Mouse (Mus musculus) small intestine, adult 2 months (tissue): ENCODE results near the gene Sema4f. TPM values are rescaled to one million over a fixed set of nuclear protein-coding genes. Genes with fewer than 3 reads are reported as not detected.

Source experiments
- H3K27ac ChIP-seq: fragments of 200-500 bp; 2 replicates; pipeline ENCODE4 v1.5.1; 2012; ENCODE audit warnings: low read depth, low read length, control low read depth, inconsistent platforms; ENCODE audit not compliant: insufficient read depth
- H3K27me3 ChIP-seq: fragments of 200-500 bp; 2 replicates; pipeline ENCODE4 v1.6.1; 2012; ENCODE audit warnings: mild to moderate bottlenecking, moderate library complexity, low read length, inconsistent platforms; ENCODE audit not compliant: control insufficient read depth, insufficient read depth
- H3K36me3 ChIP-seq: fragments of 200-500 bp; 2 replicates; pipeline ENCODE4 v1.6.1; 2012; ENCODE audit warnings: mild to moderate bottlenecking, low read length, control low read depth, inconsistent platforms; ENCODE audit not compliant: control insufficient read depth, insufficient read depth
- H3K4me1 ChIP-seq: fragments of 200-500 bp; 2 replicates; pipeline ENCODE4 v1.6.1; 2012; ENCODE audit warnings: low read length, inconsistent platforms, mixed read lengths; ENCODE audit not compliant: control insufficient read depth, insufficient read depth, insufficient read length
- H3K4me3 ChIP-seq: fragments of 200-500 bp; 2 replicates; pipeline ENCODE4 v1.5.1; 2012; ENCODE audit warnings: low read depth, mild to moderate bottlenecking, control low read depth, inconsistent platforms, low read length, moderate library complexity
- CTCF ChIP-seq: fragments of 200-500 bp; IDR thresholded peaks from 2 replicates; pipeline ENCODE4 v1.5.1; 2012; ENCODE audit warnings: low read depth, mild to moderate bottlenecking, control low read depth, inconsistent platforms, low read length, moderate library complexity, mixed read lengths; ENCODE audit not compliant: insufficient replicate concordance, insufficient read length; ENCODE audit errors: extremely low read depth
- POLR2A ChIP-seq: fragments of 200-500 bp; IDR thresholded peaks from 2 replicates; pipeline ENCODE4 v1.6.1; 2012; ENCODE audit warnings: low read depth, mild to moderate bottlenecking, control low read depth, inconsistent platforms, low read length, moderate library complexity
- WGBS: fragments of 180-500 bp; shearing (Covaris S2); methylation state at CpG from one replicate; pipeline ENCODE4 v1.1.7; 2018; 5-methylcytosine and 5-hydroxymethylcytosine counted together
- polyA plus RNA-seq: library from polyadenylated mRNA; depleted of rRNA; stranded (reverse); fragments of >200 nt; gene quantifications from 2 replicates; pipeline ENCODE4 v1.2.3, GENCODE M21; 2012

The Sema4f gene
- polyA plus RNA-seq, 1 experiment, result 0.29 TPM

GRCm38 (mm10) chr6:82946651-82947050 lies 7.1 kb upstream of the Sema4f start, which contains the start of gene M1ap:
Gene M1ap (plus strand): TSS chr6:82946902.
- H3K4me3 ChIP-seq, result no peak within 1 kb of the TSS
- WGBS, result 73% methylated on average over 14 of the region's 14 CpGs
- TF ChIP-seq POLR2A, result no peak
- no peak for TF ChIP-seq CTCF
- H3K27me3 ChIP-seq, result no peaks in the 10 kb centered on the region
- H3K4me1 ChIP-seq, result no peaks in the 10 kb centered on the region
- H3K36me3 ChIP-seq, result no peaks in the 10 kb centered on the region
- H3K27ac ChIP-seq, result no peak within 1 kb of the TSS

DNA sequence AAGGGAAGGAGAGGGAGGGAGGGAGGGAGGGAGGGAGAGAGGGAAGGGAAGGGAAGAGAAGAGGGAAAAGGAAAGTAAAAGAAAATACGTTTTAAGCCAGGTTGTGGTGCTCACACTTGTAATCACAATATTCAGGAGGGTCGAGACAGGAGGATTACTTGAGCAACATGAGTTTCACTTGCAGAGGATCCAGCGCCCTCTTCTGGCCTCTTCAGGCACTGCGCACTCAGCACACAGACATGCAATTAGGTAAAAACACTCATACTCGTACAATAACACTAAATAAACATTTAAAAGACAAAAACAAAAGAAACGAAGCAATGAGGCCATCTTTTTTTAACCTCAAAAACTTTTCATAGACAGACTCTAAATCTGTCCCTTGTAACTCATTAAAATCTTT lies 6.2 kb upstream of the Sema4f start:
- Histone ChIP-seq H3K27me3 (no peaks in the 10 kb centered on the region), H3K4me3 (no peak overlapping the region), H3K4me1 (no peaks in the 10 kb centered on the region), H3K36me3 (no peaks in the 10 kb centered on the region), H3K27ac (no peak overlapping the region)
- TF ChIP-seq CTCF, result peak; percentile 41; the same call in 1 of the 2 replicates
- no peak for TF ChIP-seq POLR2A
- WGBS, result 43% methylated on average over 6 of the region's 6 CpGs

GRCm38 (mm10) chr6:82940765-82941164 lies 1.2 kb upstream of the Sema4f start:
- WGBS, result 66% methylated on average over 3 of the region's 3 CpGs
- Histone ChIP-seq H3K4me1 (no peaks in the 10 kb centered on the region; the same call in 1 of the 2 replicates), H3K4me3 (no peak overlapping the region)

GRCm38 (mm10) chr6:82934616-82935230 lies 4.8 kb downstream of the Sema4f start:
- no peaks in the 10 kb centered on the region for H3K36me3 ChIP-seq
- TF ChIP-seq POLR2A (no peak), CTCF (no peak)
- H3K27me3 ChIP-seq, result 0 out of 2 replicates have a peak, but pooled peaks cover 17% of the 10 kb centered on the region
- H3K4me1 ChIP-seq, result no peaks in the 10 kb centered on the region; the same call in 1 of the 2 replicates
- 84% methylated on average over 3 of the region's 3 CpGs for WGBS
- H3K4me3 ChIP-seq, result no peak overlapping the region
- no peak overlapping the region for H3K27ac ChIP-seq

More at GRCm38 (mm10) chr6:82940765-82941164, 1.2 kb upstream of the Sema4f start:
- TF ChIP-seq CTCF (no peak), POLR2A (no peak)
- Histone ChIP-seq H3K27ac (no peak overlapping the region), H3K27me3 (0 out of 2 replicates have a peak, but pooled peaks cover 17% of the 10 kb centered on the region), H3K36me3 (no peaks in the 10 kb centered on the region)

- no peak overlapping the region for H3K4me3 ChIP-seq
- no peak overlapping the region for H3K27ac ChIP-seq
- H3K4me1 ChIP-seq, result no peaks in the 10 kb centered on the region
- TF ChIP-seq CTCF, result no peak
- no peak for TF ChIP-seq POLR2A
- no peaks in the 10 kb centered on the region for H3K36me3 ChIP-seq
- no peaks in the 10 kb centered on the region for H3K27me3 ChIP-seq
- WGBS, result 48% methylated on average over 5 of the region's 5 CpGs
These were observed 12.0 kb downstream of the Sema4f start for GRCm38 (mm10) chr6:82927617-82928016.

- 75% methylated on average over 7 of the region's 7 CpGs for WGBS
- Histone ChIP-seq H3K27me3 (no peaks in the 10 kb centered on the region), H3K4me3 (no peak overlapping the region), H3K36me3 (no peaks in the 10 kb centered on the region), H3K27ac (no peak overlapping the region), H3K4me1 (no peaks in the 10 kb centered on the region)
- TF ChIP-seq POLR2A (no peak), CTCF (no peak)
These were observed 13.0 kb downstream of the Sema4f start for GRCm38 (mm10) chr6:82926528-82926927.

GRCm38 (mm10) chr6:82926106-82926505 lies 13.5 kb downstream of the Sema4f start:
- Histone ChIP-seq H3K36me3 (no peaks in the 10 kb centered on the region), H3K4me3 (no peak overlapping the region), H3K4me1 (no peaks in the 10 kb centered on the region), H3K27me3 (no peaks in the 10 kb centered on the region), H3K27ac (no peak overlapping the region)
- WGBS, result 66% methylated on average over 10 of the region's 10 CpGs
- TF ChIP-seq POLR2A, result no peak
- no peak for TF ChIP-seq CTCF

DNA sequence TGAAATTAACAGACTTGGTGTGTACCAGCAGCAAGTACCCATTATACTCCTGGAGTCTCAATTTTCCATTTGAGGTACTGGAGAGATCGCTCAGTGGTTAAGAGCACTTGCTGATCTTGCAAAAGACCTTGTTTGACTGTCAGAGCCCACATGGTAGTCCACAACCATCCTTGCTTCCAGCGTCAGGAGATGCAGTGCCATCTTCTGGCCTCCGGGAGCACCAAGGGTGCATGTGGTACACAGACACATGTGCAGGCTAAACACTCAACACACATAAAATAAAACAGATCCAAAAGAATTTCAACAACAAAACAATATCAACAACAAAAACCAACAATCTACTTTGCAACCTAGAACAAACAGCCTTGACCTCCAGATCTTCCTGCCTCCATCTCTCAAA lies 14.6 kb downstream of the Sema4f start:
- Histone ChIP-seq H3K4me1 (no peaks in the 10 kb centered on the region), H3K27me3 (no peaks in the 10 kb centered on the region), H3K36me3 (no peaks in the 10 kb centered on the region), H3K4me3 (no peak overlapping the region), H3K27ac (no peak overlapping the region)
- WGBS, result 50% methylated on average over 3 of the region's 3 CpGs
- no peak for TF ChIP-seq POLR2A
- TF ChIP-seq CTCF, result no peak
